Comparison of ENCODE assay signal across 8 mouse cellular contexts in genomic region chr16:45841806-45842205, GRCm38 (mm10).
A peak's percentile ranks its signal among the peaks of the same experiment; 100 is the strongest.
DNase-seq lines count a peak whose midpoint lies in the region; ATAC-seq and TF ChIP-seq lines count a peak whose summit lies in the region.

No protein-coding gene starts in this region.

- H3K4me1 ChIP-seq in forebrain, embryonic 12.5 days = peaks cover 21% of the 10 kb centered on the region
- H3K4me1 ChIP-seq in forebrain, embryonic 15.5 days = peaks cover 15% of the 10 kb centered on the region
- peaks cover 22% of the 10 kb centered on the region for H3K4me1 ChIP-seq in liver, embryonic 11.5 days (replicated peaks; ENCODE audit: control insufficient read depth, insufficient read depth, low read length)
- H3K4me1 ChIP-seq in hindbrain, postnatal 0 days (ENCODE audit: insufficient read depth, low read length) = 0 out of 2 replicates have a peak, but pooled peaks cover 5% of the 10 kb centered on the region
- H3K4me1 ChIP-seq in neural tube, embryonic 12.5 days = peaks cover 5% of the 10 kb centered on the region; the same call in 1 of the 2 replicates

- no peaks in the 10 kb centered on the region for H3K9me3 ChIP-seq in forebrain, embryonic 12.5 days
- no peaks in the 10 kb centered on the region for H3K9me3 ChIP-seq in forebrain, embryonic 15.5 days
- no peaks in the 10 kb centered on the region for H3K9me3 ChIP-seq in liver, embryonic 11.5 days (ENCODE audit: control insufficient read depth, low read length)
- H3K9me3 ChIP-seq in hindbrain, postnatal 0 days (ENCODE audit: low read length) = no peaks in the 10 kb centered on the region
- no peaks in the 10 kb centered on the region for H3K9me3 ChIP-seq in neural tube, embryonic 12.5 days

- WGBS in forebrain, embryonic 12.5 days = 85% methylated on average over 3 of the region's 3 CpGs
- WGBS in forebrain, embryonic 15.5 days = 84% methylated on average over 3 of the region's 3 CpGs
- WGBS in liver, embryonic 11.5 days = 83% methylated on average over 3 of the region's 3 CpGs
- 87% methylated on average over 3 of the region's 3 CpGs for WGBS in hindbrain, postnatal 0 days
- WGBS in neural tube, embryonic 12.5 days = 91% methylated on average over 3 of the region's 3 CpGs

- H3K4me2 ChIP-seq in forebrain, embryonic 12.5 days = peak overlapping the region; percentile 87; the same call in 1 of the 2 replicates
- no peak overlapping the region for H3K4me2 ChIP-seq in forebrain, embryonic 15.5 days (replicated peaks)
- H3K4me2 ChIP-seq in liver, embryonic 11.5 days = peak overlapping the region; percentile 67
- peak overlapping the region; percentile 97; the same call in 1 of the 2 replicates for H3K4me2 ChIP-seq in hindbrain, postnatal 0 days (ENCODE audit: low read depth, low read length)
- peak overlapping the region; percentile 84 for H3K4me2 ChIP-seq in neural tube, embryonic 12.5 days (replicated peaks)

- no peak overlapping the region for H3K4me3 ChIP-seq in forebrain, embryonic 12.5 days (replicated peaks)
- H3K4me3 ChIP-seq in forebrain, embryonic 15.5 days = no peak overlapping the region
- H3K4me3 ChIP-seq in liver, embryonic 11.5 days (ENCODE audit: low read depth, low read length) = no peak overlapping the region; the same call in 1 of the 2 replicates
- H3K4me3 ChIP-seq in hindbrain, postnatal 0 days (ENCODE audit: low read length) = no peak overlapping the region
- no peak overlapping the region for H3K4me3 ChIP-seq in neural tube, embryonic 12.5 days

- no peak for ATAC-seq in forebrain, embryonic 12.5 days (ENCODE audit: low FRiP score)
- no peak for ATAC-seq in forebrain, embryonic 15.5 days (replicated peaks)
- ATAC-seq in liver, embryonic 11.5 days (replicated peaks; ENCODE audit: low FRiP score) = no peak
- ATAC-seq in hindbrain, postnatal 0 days = no peak
- no peak for ATAC-seq in neural tube, embryonic 12.5 days (ENCODE audit: low FRiP score, low read depth)

- DNase-seq in liver, embryonic 11.5 days (ENCODE audit: low spot score) = no peak
- DNase-seq in liver = no peak
- DNase-seq in hindbrain, postnatal 0 days (ENCODE audit: low spot score) = no peak
- DNase-seq in ovary, postnatal 36 days (ENCODE audit: low spot score) = no peak
- no peak for DNase-seq in spleen, adult 12 weeks (ENCODE audit: low spot score)

- no peak overlapping the region for H3K27ac ChIP-seq in forebrain, embryonic 12.5 days
- H3K27ac ChIP-seq in forebrain, embryonic 15.5 days (replicated peaks) = no peak overlapping the region
- H3K27ac ChIP-seq in liver, embryonic 11.5 days (ENCODE audit: low read depth, low read length) = no peak overlapping the region
- no peak overlapping the region for H3K27ac ChIP-seq in hindbrain, postnatal 0 days
- H3K27ac ChIP-seq in neural tube, embryonic 12.5 days = no peak overlapping the region

- H3K27me3 ChIP-seq in forebrain, embryonic 12.5 days = no peaks in the 10 kb centered on the region
- 0 out of 2 replicates have a peak, but pooled peaks cover 3% of the 10 kb centered on the region for H3K27me3 ChIP-seq in forebrain, embryonic 15.5 days
- peaks cover 26% of the 10 kb centered on the region for H3K27me3 ChIP-seq in liver, embryonic 11.5 days (replicated peaks; ENCODE audit: control insufficient read depth, insufficient read depth, low read length)
- H3K27me3 ChIP-seq in hindbrain, postnatal 0 days (ENCODE audit: insufficient read depth, low read length) = no peaks in the 10 kb centered on the region
- no peaks in the 10 kb centered on the region; the same call in 1 of the 2 replicates for H3K27me3 ChIP-seq in neural tube, embryonic 12.5 days (replicated peaks)

- no peak overlapping the region for H3K9ac ChIP-seq in forebrain, embryonic 12.5 days
- no peak overlapping the region for H3K9ac ChIP-seq in forebrain, embryonic 15.5 days (replicated peaks)
- H3K9ac ChIP-seq in liver, embryonic 11.5 days (ENCODE audit: low read depth, low read length) = no peak overlapping the region
- H3K9ac ChIP-seq in hindbrain, postnatal 0 days (replicated peaks; ENCODE audit: low read length) = no peak overlapping the region
- no peak overlapping the region for H3K9ac ChIP-seq in neural tube, embryonic 12.5 days

- TF ChIP-seq CTCF in hindbrain, postnatal 0 days (IDR thresholded peaks at IDR 0.05; ENCODE audit: low read depth) = no peak

- no peaks in the 10 kb centered on the region for H3K36me3 ChIP-seq in forebrain, embryonic 12.5 days (replicated peaks)
- no peaks in the 10 kb centered on the region for H3K36me3 ChIP-seq in forebrain, embryonic 15.5 days
- no peaks in the 10 kb centered on the region for H3K36me3 ChIP-seq in liver, embryonic 11.5 days (ENCODE audit: control insufficient read depth, insufficient read depth, low read length)
- no peaks in the 10 kb centered on the region for H3K36me3 ChIP-seq in hindbrain, postnatal 0 days (ENCODE audit: insufficient read depth, low read length)
- no peaks in the 10 kb centered on the region for H3K36me3 ChIP-seq in neural tube, embryonic 12.5 days
